Mouse (Mus musculus) hindbrain, postnatal 0 days (tissue): ENCODE measurements around the gene Shpk. TPM values are rescaled to one million over a fixed set of nuclear protein-coding genes. Genes with fewer than 3 reads are reported as not detected.

ENCODE experiments used
- ATAC-seq: fragments of 200-750 bp; cut with Nextera tagmentation; 2 replicates; pipeline ENCODE4 v1.8.0; 2017; ENCODE audit warnings: mild to moderate bottlenecking, moderate TSS enrichment, moderate library complexity
- DNase-seq: peaks from one replicate; pipeline ENCODE4 v3.0.0-alpha.2; 2015; ENCODE audit warnings: low spot score
- H3K27ac ChIP-seq: fragments of 300-500 bp; sonication (generic); 2 replicates; pipeline ENCODE4 v1.5.1; 2014; ENCODE audit warnings: mild to moderate bottlenecking
- H3K27me3 ChIP-seq: fragments of 300-500 bp; sonication (generic); 2 replicates; pipeline ENCODE4 v1.6.1; 2014; ENCODE audit warnings: low read length, mixed read lengths; ENCODE audit not compliant: insufficient read depth
- H3K36me3 ChIP-seq: fragments of 300-500 bp; sonication (generic); 2 replicates; pipeline ENCODE4 v1.6.1; 2014; ENCODE audit warnings: low read length, mixed read lengths; ENCODE audit not compliant: insufficient read depth
- H3K4me1 ChIP-seq: fragments of 300-500 bp; sonication (generic); 2 replicates; pipeline ENCODE4 v1.6.1; 2014; ENCODE audit warnings: antibody characterized with exemption, low read length, mixed read lengths; ENCODE audit not compliant: insufficient read depth
- H3K4me2 ChIP-seq: fragments of 300-500 bp; sonication (generic); 2 replicates; pipeline ENCODE4 v1.6.1; 2014; ENCODE audit warnings: low read depth, mild to moderate bottlenecking, low read length, moderate library complexity, mixed read lengths
- H3K4me3 ChIP-seq: fragments of 300-500 bp; sonication (generic); 2 replicates; pipeline ENCODE4 v1.5.1; 2014; ENCODE audit warnings: low read length
- H3K9ac ChIP-seq: fragments of 300-500 bp; sonication (generic); replicated peaks from 2 replicates; pipeline ENCODE4 v1.6.1; 2014; ENCODE audit warnings: mild to moderate bottlenecking, low read length, moderate library complexity, mixed read lengths
- H3K9me3 ChIP-seq: fragments of 300-500 bp; sonication (generic); 2 replicates; pipeline ENCODE4 v1.6.1; 2016; ENCODE audit warnings: low read length, mixed read lengths
- CTCF ChIP-seq: IDR thresholded peaks from 2 replicates; pipeline ENCODE4 v1.5.1; 2016; ENCODE audit warnings: antibody characterized with exemption, control low read depth, low read depth
- WGBS: fragments of 180-500 bp; shearing (Covaris S2); extraction: QIAGEN DNeasy Blood & Tissue Kit; methylation state at CpG from one replicate; pipeline ENCODE4 v1.1.7; 2014; 5-methylcytosine and 5-hydroxymethylcytosine counted together
- polyA plus RNA-seq: library from polyadenylated mRNA; unstranded; fragments of >200 nt; fragmentation: Nextera tagmentation; extraction: Ambion mirVana; gene quantifications from 2 replicates; pipeline ENCODE4 v1.2.1, GENCODE M21; 2015
- total RNA-seq: library from RNA; depleted of rRNA; stranded (reverse); fragments of >200 nt; gene quantifications from 2 replicates; pipeline ENCODE4 v1.2.3, GENCODE M21; 2014

Shpk gene
- total and polyA plus RNA-seq, 2 experiments from 2014 or later: 2.2 TPM

DNA sequence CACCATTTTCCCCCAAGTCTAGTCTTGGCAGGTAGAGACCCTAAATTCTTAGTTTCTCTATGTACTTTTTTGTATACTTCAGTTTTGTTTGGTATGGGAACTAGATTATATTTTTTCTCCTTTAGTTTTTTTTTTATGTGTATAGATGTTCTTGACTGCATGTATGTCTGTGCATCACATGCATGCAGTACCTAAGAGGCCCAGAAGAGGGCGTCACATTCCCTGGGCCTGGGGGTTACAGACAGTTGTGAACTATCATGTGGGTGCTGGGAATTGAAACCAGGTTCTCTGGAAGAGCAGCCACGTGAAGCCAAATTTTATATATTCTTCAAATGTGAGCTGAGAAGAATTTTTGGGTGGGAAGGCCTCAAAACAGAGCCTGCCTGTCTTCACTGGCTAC, 20.4 kb downstream of the Shpk start:
- H3K9ac ChIP-seq: no peak overlapping the region
- TF ChIP-seq CTCF: no peak
- WGBS: 69% methylated on average over 2 of the region's 2 CpGs
- DNase-seq (no peak), ATAC-seq (no peak)
- H3K36me3 ChIP-seq: no peaks in the 10 kb centered on the region
- H3K4me3 ChIP-seq: no peak overlapping the region
- no peak overlapping the region for H3K4me2 ChIP-seq
- no peaks in the 10 kb centered on the region for H3K27me3 ChIP-seq
- H3K27ac ChIP-seq: no peak overlapping the region
- H3K4me1 ChIP-seq: no peaks in the 10 kb centered on the region
- H3K9me3 ChIP-seq: no peaks in the 10 kb centered on the region

DNA sequence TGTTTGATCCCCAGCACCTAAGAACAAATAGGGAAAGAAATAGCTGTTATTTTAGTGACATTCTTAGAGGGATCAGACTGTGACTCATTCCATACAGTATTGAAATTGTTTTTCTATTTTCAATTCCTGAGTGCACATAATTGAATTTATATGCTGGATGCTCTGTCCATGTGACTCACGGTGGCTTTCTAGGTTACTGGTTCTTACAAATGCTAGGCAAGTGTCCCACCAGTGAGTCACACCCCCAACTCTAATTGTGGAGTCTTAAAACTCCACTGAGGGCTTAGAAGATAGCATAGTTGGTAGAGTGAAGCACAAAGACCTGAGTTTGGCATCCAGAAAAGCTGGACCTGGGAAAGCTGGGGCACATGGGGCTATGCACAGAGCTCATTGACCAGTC, 21.4 kb downstream of the Shpk start:
- ATAC-seq (no peak), DNase-seq (no peak)
- Histone ChIP-seq H3K36me3 (no peaks in the 10 kb centered on the region), H3K4me2 (no peak overlapping the region), H3K9me3 (no peaks in the 10 kb centered on the region), H3K27ac (no peak overlapping the region), H3K27me3 (no peaks in the 10 kb centered on the region), H3K4me3 (no peak overlapping the region), H3K4me1 (no peaks in the 10 kb centered on the region), H3K9ac (no peak overlapping the region)
- no peak for TF ChIP-seq CTCF
- WGBS: 90% methylated on average over 1 of the region's 1 CpGs

DNA sequence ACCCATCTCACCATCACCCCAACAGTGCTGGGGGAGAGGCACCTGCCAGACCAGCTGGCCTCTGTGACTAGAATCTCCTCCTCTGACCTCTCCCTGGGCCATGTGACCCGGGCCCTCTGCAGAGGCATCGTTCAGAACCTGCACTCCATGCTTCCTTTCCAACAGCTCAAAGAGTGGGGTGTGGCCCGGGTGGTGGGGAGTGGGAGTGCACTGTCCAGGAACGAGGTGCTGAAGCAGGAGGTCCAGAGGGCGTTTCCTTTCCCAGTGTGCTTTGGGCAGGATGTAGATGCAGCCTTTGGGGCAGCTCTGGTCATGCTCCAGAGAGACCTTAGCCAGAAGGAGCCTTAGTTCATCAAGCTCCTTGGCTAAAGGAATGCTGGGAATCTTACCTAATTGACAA, 23.6 kb downstream of the Shpk start:
- Histone ChIP-seq H3K9me3 (no peaks in the 10 kb centered on the region), H3K4me3 (no peak overlapping the region), H3K36me3 (no peaks in the 10 kb centered on the region), H3K4me2 (no peak overlapping the region), H3K4me1 (no peaks in the 10 kb centered on the region), H3K27me3 (no peaks in the 10 kb centered on the region), H3K9ac (no peak overlapping the region), H3K27ac (no peak overlapping the region)
- no peak for ATAC-seq
- no peak for DNase-seq
- WGBS: 55% methylated on average over 5 of the region's 5 CpGs
- TF ChIP-seq CTCF: no peak

DNA sequence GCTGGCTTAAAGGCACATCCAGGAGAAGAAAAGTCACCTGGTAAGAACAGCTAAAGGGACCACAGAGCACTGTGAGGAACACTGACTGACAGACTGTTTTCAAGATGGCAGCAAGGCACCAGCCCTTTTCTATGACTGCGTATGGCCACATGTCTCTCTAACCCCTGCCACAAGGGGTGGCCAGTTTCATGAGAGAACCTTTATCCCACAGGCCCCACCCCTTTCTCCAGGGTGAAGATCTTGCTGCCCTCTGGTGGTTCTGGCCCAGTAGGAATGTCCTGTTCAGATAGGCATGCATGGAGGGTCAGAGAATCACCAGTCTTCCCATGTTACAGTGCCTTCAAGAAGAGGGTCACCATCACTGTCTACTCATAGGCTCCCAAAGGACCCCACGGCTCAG, 24.7 kb downstream of the Shpk start:
- Histone ChIP-seq H3K36me3 (no peaks in the 10 kb centered on the region), H3K9me3 (no peaks in the 10 kb centered on the region), H3K4me1 (no peaks in the 10 kb centered on the region), H3K9ac (no peak overlapping the region), H3K27ac (no peak overlapping the region), H3K4me2 (no peak overlapping the region), H3K4me3 (no peak overlapping the region), H3K27me3 (no peaks in the 10 kb centered on the region)
- TF ChIP-seq CTCF: peak; percentile 47
- 69% methylated on average over 2 of the region's 2 CpGs for WGBS
- ATAC-seq (no peak), DNase-seq (no peak)

DNA sequence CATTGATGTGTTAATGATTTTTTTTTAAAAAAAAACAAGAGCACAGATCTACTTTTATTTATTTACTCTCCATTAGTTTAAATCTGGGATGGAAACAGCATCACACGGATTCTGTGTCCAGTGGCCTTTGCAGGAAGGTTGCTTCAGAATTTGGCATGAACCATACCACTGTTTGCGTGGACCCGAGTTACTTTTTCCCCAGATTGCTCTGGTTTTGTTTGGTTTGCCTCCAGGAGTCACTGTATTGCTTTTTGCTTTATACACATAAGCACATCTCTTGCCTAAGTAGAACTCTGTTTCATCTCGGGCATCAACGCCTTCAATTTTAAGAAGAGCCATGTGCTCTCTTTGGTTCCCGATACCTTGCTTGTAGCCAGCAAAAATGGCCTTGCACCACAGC, 26.6 kb downstream of the Shpk start:
- Histone ChIP-seq H3K4me2 (no peak overlapping the region), H3K27ac (no peak overlapping the region), H3K4me1 (no peaks in the 10 kb centered on the region), H3K4me3 (no peak overlapping the region), H3K9me3 (no peaks in the 10 kb centered on the region), H3K27me3 (no peaks in the 10 kb centered on the region), H3K9ac (no peak overlapping the region), H3K36me3 (no peaks in the 10 kb centered on the region)
- no peak for DNase-seq
- 92% methylated on average over 6 of the region's 6 CpGs for WGBS
- ATAC-seq: no peak
- no peak for TF ChIP-seq CTCF

DNA sequence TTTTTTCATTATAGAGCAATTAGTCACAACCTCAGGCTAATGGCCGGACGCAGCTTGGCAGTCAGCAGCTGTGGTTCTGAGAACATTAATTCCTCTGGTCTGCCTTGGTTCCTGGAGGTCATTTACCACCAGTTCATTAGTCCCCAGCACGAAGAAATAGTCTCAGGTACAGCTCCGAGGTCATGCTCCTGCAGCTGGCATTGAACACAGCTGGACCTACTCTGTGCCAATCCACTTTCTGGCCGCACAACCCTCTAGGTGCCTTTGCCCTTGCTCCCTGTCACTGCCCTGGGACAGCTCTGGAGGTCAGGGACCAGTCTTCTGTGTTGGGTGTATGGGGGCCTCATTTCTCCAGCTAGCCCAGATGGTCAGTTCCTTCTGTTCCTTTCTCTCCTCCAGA, 29.6 kb downstream of the Shpk start:
- no peak for TF ChIP-seq CTCF
- Histone ChIP-seq H3K4me3 (no peak overlapping the region), H3K27ac (no peak overlapping the region), H3K4me2 (no peak overlapping the region), H3K9me3 (no peaks in the 10 kb centered on the region), H3K9ac (no peak overlapping the region), H3K36me3 (no peaks in the 10 kb centered on the region), H3K4me1 (no peaks in the 10 kb centered on the region), H3K27me3 (no peaks in the 10 kb centered on the region)
- DNase-seq: no peak
- whole genome bisulfite sequencing: 78% methylated on average over 5 of the region's 5 CpGs
- no peak for ATAC-seq

DNA sequence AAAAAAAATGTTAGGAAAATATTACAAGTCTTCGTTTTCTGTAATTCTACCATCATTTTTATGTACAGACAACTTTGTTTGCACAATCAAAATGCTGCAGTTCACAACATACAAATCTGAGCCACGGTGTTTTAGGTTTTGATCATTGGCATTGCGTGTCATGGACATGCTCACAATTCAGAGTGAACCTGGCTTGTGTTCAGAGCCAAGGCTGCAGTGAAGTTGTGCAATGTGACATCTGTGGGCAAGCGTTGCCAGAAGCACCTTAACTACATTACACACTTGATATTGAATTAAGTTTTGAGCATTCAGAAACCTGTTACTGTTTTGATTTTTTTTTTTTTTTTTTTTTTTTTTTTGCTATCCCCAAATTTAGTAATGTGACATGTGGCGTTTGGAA, 30.8 kb downstream of the Shpk start:
- no peaks in the 10 kb centered on the region for H3K36me3 ChIP-seq
- no peak for TF ChIP-seq CTCF
- ATAC-seq (no peak), DNase-seq (no peak)
- no peak overlapping the region for H3K27ac ChIP-seq
- H3K9me3 ChIP-seq: no peaks in the 10 kb centered on the region
- 86% methylated on average over 5 of the region's 5 CpGs for WGBS
- H3K4me2 ChIP-seq: no peak overlapping the region
- no peaks in the 10 kb centered on the region for H3K27me3 ChIP-seq
- no peak overlapping the region for H3K4me3 ChIP-seq
- no peaks in the 10 kb centered on the region for H3K4me1 ChIP-seq
- H3K9ac ChIP-seq: no peak overlapping the region
